Mouse (Mus musculus) liver, postnatal 0 days (tissue): ENCODE data around the gene Uba7.

Experiments
- CTCF ChIP-seq: sonication (generic); IDR thresholded peaks from 2 replicates; pipeline ENCODE4 v1.5.1; 2016; ENCODE audit warnings: antibody characterized with exemption, low read depth
- EP300 ChIP-seq: IDR thresholded peaks from 2 replicates; pipeline ENCODE4 v1.6.1; 2016; ENCODE audit warnings: antibody characterized with exemption, low read depth, mild to moderate bottlenecking

DNA sequence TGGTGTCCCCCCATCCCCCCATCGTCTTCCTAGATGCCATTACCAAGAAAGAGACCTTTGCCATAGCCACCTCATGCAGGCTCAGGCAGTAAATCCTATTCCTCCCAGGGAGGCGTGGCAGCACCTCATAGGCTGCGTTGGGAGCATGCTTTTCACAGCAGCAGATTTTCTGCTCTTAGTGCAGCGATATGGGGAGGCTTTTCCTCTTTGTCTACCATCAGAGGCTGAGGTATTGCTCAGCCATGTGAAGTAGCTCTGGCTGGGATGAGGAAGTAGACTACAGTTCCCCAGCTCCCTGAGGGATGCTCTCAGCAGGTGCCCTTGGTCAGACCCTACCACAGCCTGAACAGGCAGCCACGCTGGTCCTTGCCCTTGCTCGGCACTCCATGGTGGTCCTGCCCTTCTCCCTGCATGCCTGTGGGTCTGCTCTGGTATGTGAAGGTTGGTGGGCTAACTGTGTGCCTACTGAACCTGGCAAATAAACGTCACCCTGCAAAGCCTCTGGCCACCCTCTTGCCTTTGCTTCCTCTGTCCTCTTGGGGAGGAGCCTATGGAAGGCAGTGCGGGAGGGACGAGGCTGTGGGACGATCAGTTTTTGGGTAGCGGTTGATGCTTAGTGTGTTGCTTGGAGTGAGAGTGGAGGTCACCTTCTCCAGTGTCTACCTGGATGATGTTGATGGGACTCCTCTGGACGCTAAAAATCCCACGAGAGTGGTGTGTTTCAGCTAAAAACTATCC lies 26.0 kb upstream of the Uba7 start:
- TF ChIP-seq EP300 = no peak
- no peak for TF ChIP-seq CTCF
